Mouse (Mus musculus): ENCODE measurements around the gene Prpf40a.

DNA sequence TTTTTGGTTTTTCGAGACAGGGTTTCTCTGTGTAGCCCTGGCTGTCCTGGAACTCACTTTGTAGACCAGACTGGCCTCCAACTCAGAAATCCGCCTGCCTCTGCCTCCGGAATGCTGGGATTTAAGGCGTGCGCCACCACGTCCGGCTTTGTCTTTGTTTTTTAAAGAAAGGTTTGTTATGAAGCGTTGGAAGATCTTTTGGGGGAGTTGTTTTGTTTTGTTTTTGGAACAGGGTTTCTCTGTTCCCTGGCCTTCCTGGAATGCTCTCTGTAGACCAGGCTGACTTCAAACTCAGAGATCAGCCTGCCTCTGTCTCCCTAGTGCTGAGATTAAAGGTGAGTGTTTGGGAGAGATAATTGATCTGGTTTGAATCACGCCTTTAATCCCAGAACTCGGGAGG, 5.3 kb upstream of the Prpf40a start:
- no peak for TF ChIP-seq POLR2A (IDR thresholded peaks at IDR 0.05; ENCODE audit: borderline replicate concordance, insufficient read depth, low read length)
- TF ChIP-seq CTCF (IDR thresholded peaks at IDR 0.05; ENCODE audit: borderline replicate concordance, insufficient read depth, low read depth, low read length): no peak

Data from cerebellum, adult 2 months (tissue).